Mouse (Mus musculus) heart, adult 2 months (tissue): ENCODE measurements around the gene Eefsec. TPM values are rescaled to one million over a fixed set of nuclear protein-coding genes. Genes with fewer than 3 reads are reported as not detected.

ENCODE experiments used
- DNase-seq, 2 experiments: peaks; one replicate each; pipeline ENCODE4 v3.0.0; 2021
- H3K27ac ChIP-seq: fragments of 200-600 bp; 2 replicates; pipeline ENCODE4 v1.8.1; 2022
- H3K27me3 ChIP-seq: fragments of 200-500 bp; 2 replicates; pipeline ENCODE4 v1.6.1; 2012; ENCODE audit warnings: mild to moderate bottlenecking, low read length, inconsistent platforms, mixed read lengths; ENCODE audit not compliant: control insufficient read depth, insufficient read depth
- H3K36me3 ChIP-seq: fragments of 200-500 bp; 2 replicates; pipeline ENCODE4 v1.6.1; 2012; ENCODE audit warnings: low read length, inconsistent platforms; ENCODE audit not compliant: control insufficient read depth, insufficient read depth
- H3K4me1 ChIP-seq: fragments of 200-500 bp; 2 replicates; pipeline ENCODE4 v1.6.1; 2011; ENCODE audit warnings: low read length; ENCODE audit not compliant: control insufficient read depth, insufficient read depth
- H3K4me3 ChIP-seq: fragments of 200-600 bp; 2 replicates; pipeline ENCODE4 v1.8.1; 2022
- H3K79me2 ChIP-seq: fragments of 200-500 bp; replicated peaks from 2 replicates; pipeline ENCODE4 v1.6.1; 2012; ENCODE audit warnings: mild to moderate bottlenecking, inconsistent platforms, low read length, moderate library complexity, mixed read lengths; ENCODE audit not compliant: control insufficient read depth, insufficient read depth
- H3K9ac ChIP-seq: fragments of 200-500 bp; 2 replicates; pipeline ENCODE4 v1.6.1; 2012; ENCODE audit warnings: low read depth, mild to moderate bottlenecking, control low read depth, inconsistent platforms, low read length, mixed read lengths
- CTCF ChIP-seq: fragments of 200-600 bp; IDR thresholded peaks from 2 replicates; pipeline ENCODE4 v1.8.1; 2022; ENCODE audit warnings: antibody characterized with exemption, mild to moderate bottlenecking, moderate library complexity
- EP300 ChIP-seq: fragments of 200-500 bp; IDR thresholded peaks from 2 replicates; pipeline ENCODE4 v1.6.1; 2011; ENCODE audit warnings: low read depth, low read length, control low read depth; ENCODE audit not compliant: insufficient read depth
- POLR2A ChIP-seq: fragments of 200-500 bp; IDR thresholded peaks from 2 replicates; pipeline ENCODE4 v1.6.1; 2011; ENCODE audit warnings: mild to moderate bottlenecking, low read depth, low read length, control low read depth; ENCODE audit not compliant: insufficient read depth
- WGBS: fragments of 180-500 bp; shearing (Covaris S2); methylation state at CpG from one replicate; pipeline ENCODE4 v1.1.7; 2018; 5-methylcytosine and 5-hydroxymethylcytosine counted together
- intact Hi-C: fragments of 180-260 bp; cut with DNase I; formaldehyde crosslinking; loops from one replicate; pipeline ENCODE4 v1.15.1; 2025
- polyA plus RNA-seq: library from polyadenylated mRNA; depleted of rRNA; stranded (reverse); fragments of >200 nt; gene quantifications from 2 replicates; pipeline ENCODE4 v1.2.3, GENCODE M21; 2012
- total RNA-seq, 2 experiments: library from RNA; stranded (reverse); gene quantifications; 2 replicates each; pipeline ENCODE4 v1.2.3; 2021

Gene Eefsec
- total and polyA plus RNA-seq, 3 experiments = 6.2 to 8.9 (median 6.6) TPM

- Histone ChIP-seq H3K9ac (no peak overlapping the region), H3K27me3 (no peaks in the 10 kb centered on the region), H3K4me1 (no peaks in the 10 kb centered on the region; the same call in none of the 2 replicates), H3K27ac (no peak overlapping the region), H3K36me3 (no peaks in the 10 kb centered on the region), H3K4me3 (no peak overlapping the region), H3K79me2 (no peaks in the 10 kb centered on the region)
- TF ChIP-seq POLR2A (no peak), CTCF (no peak), EP300 (no peak)
- intact Hi-C loops = no loop called here
- DNase-seq = no peak
These were observed 88.1 kb downstream of the Eefsec start for GRCm38 (mm10) chr6:88358210-88358609.

- Histone ChIP-seq H3K27me3 (no peaks in the 10 kb centered on the region), H3K4me3 (no peak overlapping the region), H3K79me2 (no peaks in the 10 kb centered on the region), H3K9ac (no peak overlapping the region), H3K4me1 (no peaks in the 10 kb centered on the region; the same call in 1 of the 2 replicates), H3K27ac (no peak overlapping the region), H3K36me3 (no peaks in the 10 kb centered on the region)
- TF ChIP-seq CTCF = no peak
- TF ChIP-seq POLR2A = no peak
- TF ChIP-seq EP300 = no peak
- DNase-seq = peak; percentile 25 to 35
- intact Hi-C loops = no loop called here
- WGBS = 56% methylated on average over 3 of the region's 3 CpGs
These were observed 90.5 kb downstream of the Eefsec start for GRCm38 (mm10) chr6:88355866-88356265.

GRCm38 (mm10) chr6:88352541-88352940 is 93.8 kb downstream of the Eefsec start:
- WGBS = 68% methylated on average over 4 of the region's 4 CpGs
- no peaks in the 10 kb centered on the region for H3K36me3 ChIP-seq
- no peaks in the 10 kb centered on the region for H3K27me3 ChIP-seq
- intact Hi-C loops = no loop called here
- DNase-seq = no peak
- H3K4me3 ChIP-seq = no peak overlapping the region
- no peaks in the 10 kb centered on the region for H3K79me2 ChIP-seq
- H3K27ac ChIP-seq = no peak overlapping the region
- no peaks in the 10 kb centered on the region; the same call in 1 of the 2 replicates for H3K4me1 ChIP-seq
- H3K9ac ChIP-seq = no peak overlapping the region
- TF ChIP-seq POLR2A (no peak), CTCF (no peak), EP300 (no peak)

GRCm38 (mm10) chr6:88346776-88347175 is 99.6 kb downstream of the Eefsec start:
- peak in 1 of 2 experiments; percentile 18 for DNase-seq
- H3K36me3 ChIP-seq = no peaks in the 10 kb centered on the region
- TF ChIP-seq EP300 = no peak
- TF ChIP-seq CTCF = no peak
- no peak for TF ChIP-seq POLR2A
- 64% methylated on average over 1 of the region's 1 CpGs for WGBS
- no peak overlapping the region for H3K27ac ChIP-seq
- peaks cover 11% of the 10 kb centered on the region for H3K4me1 ChIP-seq
- intact Hi-C loops = no loop called here
- no peaks in the 10 kb centered on the region for H3K79me2 ChIP-seq
- no peak overlapping the region for H3K9ac ChIP-seq
- no peak overlapping the region for H3K4me3 ChIP-seq
- H3K27me3 ChIP-seq = no peaks in the 10 kb centered on the region

GRCm38 (mm10) chr6:88345311-88345710 is 101.0 kb downstream of the Eefsec start:
- TF ChIP-seq POLR2A = no peak
- TF ChIP-seq EP300 = no peak
- no peak for TF ChIP-seq CTCF
- Histone ChIP-seq H3K27ac (no peak overlapping the region), H3K36me3 (no peaks in the 10 kb centered on the region; the same call in 1 of the 2 replicates), H3K4me1 (peaks cover 15% of the 10 kb centered on the region), H3K9ac (no peak overlapping the region), H3K27me3 (no peaks in the 10 kb centered on the region), H3K4me3 (no peak overlapping the region), H3K79me2 (no peaks in the 10 kb centered on the region)
- DNase-seq = no peak
- intact Hi-C loops = no loop called here
- 83% methylated on average over 2 of the region's 2 CpGs for WGBS

- 35% methylated on average over 7 of the region's 7 CpGs for WGBS
- Histone ChIP-seq H3K9ac (no peak overlapping the region), H3K79me2 (no peaks in the 10 kb centered on the region), H3K4me1 (peaks cover 15% of the 10 kb centered on the region), H3K4me3 (no peak overlapping the region), H3K27ac (no peak overlapping the region), H3K27me3 (no peaks in the 10 kb centered on the region), H3K36me3 (no peaks in the 10 kb centered on the region; the same call in 1 of the 2 replicates)
- intact Hi-C loops = no loop called here
- DNase-seq = peak; percentile 65 to 75
- TF ChIP-seq EP300 (no peak), POLR2A (no peak), CTCF (no peak)
These were observed 102.6 kb downstream of the Eefsec start for GRCm38 (mm10) chr6:88343485-88344450.
